Mouse (Mus musculus) cerebellum, postnatal 36 days (tissue): ENCODE measurements at regions not wholly inside any gene's neighbourhood (a gene's known extent, or its start where the extent isn't known, plus 50 kb on each side); places are given as distances from the start of the nearest gene placed in this dataset.
A peak's percentile ranks its signal among the peaks of the same experiment; 100 is the strongest.

Experiments
- DNase-seq, 2 experiments: peaks; one replicate each; pipeline ENCODE4 v3.0.0; 2021 to 2022; ENCODE audit warnings: mixed read lengths in 2 of 2

- no peak for DNase-seq
These were observed 81.2 kb upstream of the Galnt5 start for GRCm38 (mm10) chr2:57916375-57917023.

DNA sequence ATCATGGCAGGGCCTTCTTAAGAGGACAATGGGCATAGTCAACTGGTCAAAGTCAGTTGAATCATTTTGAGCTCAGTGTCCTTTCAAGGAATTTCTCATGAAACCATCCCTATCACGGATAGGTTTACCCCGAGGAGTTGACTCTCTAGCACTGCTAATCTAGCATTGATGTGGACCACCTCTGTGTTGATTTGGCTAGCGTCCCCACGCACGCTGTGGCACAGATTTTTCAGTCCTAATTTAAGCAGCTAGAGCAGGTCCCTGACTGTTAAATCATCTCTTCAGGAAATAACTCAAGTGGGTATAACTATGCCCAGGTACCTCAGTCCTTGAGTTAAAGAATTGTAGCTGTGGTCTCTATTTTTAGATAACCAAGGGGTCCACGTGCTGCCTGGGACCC lies 80.0 kb upstream of the Galnt5 start:
- DNase-seq: no peak

DNA sequence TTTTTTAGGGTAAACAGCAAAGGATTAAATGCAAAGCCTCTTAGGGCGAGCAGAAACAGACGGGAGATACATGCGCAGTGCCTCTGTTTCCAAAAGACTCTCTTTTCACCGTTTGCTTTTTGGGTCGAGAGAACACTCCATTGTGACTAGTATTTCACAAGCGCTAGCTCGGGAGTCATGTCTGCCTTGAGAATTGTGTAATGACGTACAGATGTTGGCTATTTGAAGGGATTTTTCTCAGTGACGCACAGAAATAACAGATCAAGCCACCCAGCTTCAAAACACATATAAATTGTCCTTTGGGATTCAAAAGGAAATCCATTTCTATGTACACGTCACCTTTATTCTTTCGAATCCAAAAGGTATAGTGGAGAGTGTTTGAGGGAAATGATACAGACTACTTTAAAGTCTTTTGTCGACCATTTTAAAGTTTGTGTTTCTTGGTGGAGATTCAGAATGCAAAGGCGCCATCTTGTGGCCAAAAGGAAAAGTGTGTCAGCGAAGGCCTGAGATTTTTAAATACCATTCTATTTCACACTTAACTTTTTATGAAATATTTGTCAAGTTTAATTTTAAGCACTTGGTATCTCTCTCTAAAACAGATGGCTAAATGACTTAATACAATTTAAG lies 78.5 kb upstream of the Galnt5 start:
- peak; percentile 54 to 69 for DNase-seq

GRCm38 (mm10) chr2:57934062-57934822 lies 63.4 kb upstream of the Galnt5 start:
- no peak for DNase-seq
